Mouse (Mus musculus): ENCODE measurements around the gene Rnf157.
A peak's percentile ranks its signal among the peaks of the same experiment; 100 is the strongest.

Gene Rnf157

GRCm38 (mm10) chr11:116305423-116305822 lies 107.4 kb downstream of the Rnf157 start:
- DNase-seq (ENCODE audit: low read depth, low spot score), result no peak

GRCm38 (mm10) chr11:116298621-116299020 lies 114.2 kb downstream of the Rnf157 start:
- no peak for DNase-seq (ENCODE audit: low read depth, low spot score)

- no peak for DNase-seq (ENCODE audit: low read depth, low spot score)
Measured at GRCm38 (mm10) chr11:116298221-116298620, 114.6 kb downstream of the Rnf157 start.

GRCm38 (mm10) chr11:116297017-116297416 lies 115.8 kb downstream of the Rnf157 start:
- no peak for DNase-seq (ENCODE audit: low read depth, low spot score)

- DNase-seq (ENCODE audit: low read depth, low spot score), result peak; percentile 81
Measured at GRCm38 (mm10) chr11:116296191-116296734, 116.6 kb downstream of the Rnf157 start.

- DNase-seq (ENCODE audit: low read depth, low spot score), result peak; percentile 35
Measured at GRCm38 (mm10) chr11:116294319-116294718, 118.5 kb downstream of the Rnf157 start.

GRCm38 (mm10) chr11:116293538-116294137 lies 119.2 kb downstream of the Rnf157 start:
- no peak for DNase-seq (ENCODE audit: low read depth, low spot score)

- no peak for DNase-seq (ENCODE audit: low read depth, low spot score)
Measured at GRCm38 (mm10) chr11:116292401-116292800, 120.4 kb downstream of the Rnf157 start.

GRCm38 (mm10) chr11:116290556-116290955 lies 122.3 kb downstream of the Rnf157 start:
- DNase-seq (ENCODE audit: low read depth, low spot score), result no peak

- no peak for DNase-seq (ENCODE audit: low read depth, low spot score)
Measured at GRCm38 (mm10) chr11:116287351-116287750, 125.5 kb downstream of the Rnf157 start.

All from skeletal muscle tissue, adult 2 months (tissue).